Mouse (Mus musculus) forebrain, embryonic 16.5 days (tissue): ENCODE results near the gene Tacr2. TPM values are rescaled to one million over a fixed set of nuclear protein-coding genes. Genes with fewer than 3 reads are reported as not detected.

Experiments
- ATAC-seq: fragments of 200-750 bp; cut with Nextera tagmentation; 2 replicates; pipeline ENCODE4 v1.8.0; 2017; ENCODE audit warnings: mild to moderate bottlenecking, moderate library complexity
- H3K27ac ChIP-seq: fragments of 300-500 bp; sonication (generic); 2 replicates; pipeline ENCODE4 v1.5.1; 2014; ENCODE audit warnings: low read length, control low read depth
- H3K27me3 ChIP-seq: fragments of 300-500 bp; sonication (generic); replicated peaks from 2 replicates; pipeline ENCODE4 v1.6.1; 2014; ENCODE audit warnings: low read length; ENCODE audit not compliant: control insufficient read depth, insufficient read depth
- H3K36me3 ChIP-seq: fragments of 300-500 bp; sonication (generic); 2 replicates; pipeline ENCODE4 v1.6.1; 2014; ENCODE audit not compliant: control insufficient read depth, insufficient read depth
- H3K4me1 ChIP-seq: fragments of 300-500 bp; sonication (generic); replicated peaks from 2 replicates; pipeline ENCODE4 v1.6.1; 2014; ENCODE audit warnings: low read length; ENCODE audit not compliant: control insufficient read depth, insufficient read depth
- H3K4me2 ChIP-seq: fragments of 300-500 bp; sonication (generic); 2 replicates; pipeline ENCODE4 v1.6.1; 2014; ENCODE audit warnings: mild to moderate bottlenecking, low read length, control low read depth
- H3K4me3 ChIP-seq: fragments of 300-500 bp; sonication (generic); replicated peaks from 2 replicates; pipeline ENCODE4 v1.5.1; 2014; ENCODE audit warnings: mild to moderate bottlenecking, low read length, control low read depth
- H3K9ac ChIP-seq: fragments of 300-500 bp; sonication (generic); replicated peaks from 2 replicates; pipeline ENCODE4 v1.6.1; 2014; ENCODE audit warnings: low read depth, low read length, control low read depth
- H3K9me3 ChIP-seq: fragments of 300-500 bp; sonication (generic); 2 replicates; pipeline ENCODE4 v1.6.1; 2016; ENCODE audit warnings: low read length; ENCODE audit not compliant: control insufficient read depth
- WGBS: fragments of 180-500 bp; shearing (Covaris S2); extraction: QIAGEN DNeasy Blood & Tissue Kit; methylation state at CpG from one replicate; pipeline ENCODE4 v1.1.7; 2014; 5-methylcytosine and 5-hydroxymethylcytosine counted together
- polyA plus RNA-seq: library from polyadenylated mRNA; unstranded; fragments of >200 nt; fragmentation: Nextera tagmentation; extraction: Ambion mirVana; gene quantifications from 2 replicates; pipeline ENCODE4 v1.2.1, GENCODE M21; 2015

Gene Tacr2
- polyA plus RNA-seq, 1 experiment from 2014 or later = not detected

GRCm38 (mm10) chr10:62231811-62232210 lies 20.4 kb upstream of the Tacr2 start:
- ATAC-seq = no peak
- 81% methylated on average over 3 of the region's 3 CpGs for WGBS
- H3K4me1 ChIP-seq = peaks cover 10% of the 10 kb centered on the region
- no peak overlapping the region for H3K27ac ChIP-seq
- H3K36me3 ChIP-seq = no peaks in the 10 kb centered on the region
- no peaks in the 10 kb centered on the region for H3K9me3 ChIP-seq
- no peak overlapping the region for H3K4me2 ChIP-seq
- no peak overlapping the region for H3K4me3 ChIP-seq
- H3K9ac ChIP-seq = no peak overlapping the region
- H3K27me3 ChIP-seq = no peaks in the 10 kb centered on the region; the same call in 1 of the 2 replicates

GRCm38 (mm10) chr10:62236165-62236564 lies 16.1 kb upstream of the Tacr2 start:
- H3K36me3 ChIP-seq = no peaks in the 10 kb centered on the region
- no peaks in the 10 kb centered on the region; the same call in 1 of the 2 replicates for H3K27me3 ChIP-seq
- H3K9me3 ChIP-seq = no peaks in the 10 kb centered on the region
- H3K27ac ChIP-seq = no peak overlapping the region
- H3K4me3 ChIP-seq = no peak overlapping the region
- H3K4me1 ChIP-seq = 0 out of 2 replicates have a peak, but pooled peaks cover 3% of the 10 kb centered on the region
- ATAC-seq = no peak
- H3K9ac ChIP-seq = no peak overlapping the region
- WGBS = 85% methylated on average over 6 of the region's 6 CpGs
- H3K4me2 ChIP-seq = no peak overlapping the region

- Histone ChIP-seq H3K36me3 (no peaks in the 10 kb centered on the region), H3K9ac (no peak overlapping the region), H3K4me2 (no peak overlapping the region), H3K27me3 (no peaks in the 10 kb centered on the region), H3K4me3 (no peak overlapping the region), H3K27ac (no peak overlapping the region), H3K4me1 (no peaks in the 10 kb centered on the region), H3K9me3 (no peaks in the 10 kb centered on the region)
- 83% methylated on average over 10 of the region's 10 CpGs for WGBS
- no peak for ATAC-seq
Measured at GRCm38 (mm10) chr10:62237205-62237604, 15.0 kb upstream of the Tacr2 start.

- H3K4me2 ChIP-seq = no peak overlapping the region
- no peak overlapping the region for H3K9ac ChIP-seq
- no peaks in the 10 kb centered on the region for H3K4me1 ChIP-seq
- no peak overlapping the region for H3K4me3 ChIP-seq
- H3K27ac ChIP-seq = no peak overlapping the region
- WGBS = 94% methylated on average over 3 of the region's 3 CpGs
- no peaks in the 10 kb centered on the region for H3K36me3 ChIP-seq
- no peaks in the 10 kb centered on the region for H3K9me3 ChIP-seq
- no peak for ATAC-seq
- H3K27me3 ChIP-seq = no peaks in the 10 kb centered on the region
Measured at GRCm38 (mm10) chr10:62238688-62239087, 13.6 kb upstream of the Tacr2 start.

- H3K27me3 ChIP-seq = no peaks in the 10 kb centered on the region
- H3K4me3 ChIP-seq = no peak overlapping the region
- no peaks in the 10 kb centered on the region for H3K4me1 ChIP-seq
- 51% methylated on average over 6 of the region's 6 CpGs for WGBS
- H3K9ac ChIP-seq = no peak overlapping the region
- no peak overlapping the region for H3K4me2 ChIP-seq
- no peak overlapping the region for H3K27ac ChIP-seq
- no peak for ATAC-seq
- H3K9me3 ChIP-seq = no peaks in the 10 kb centered on the region
- H3K36me3 ChIP-seq = no peaks in the 10 kb centered on the region
Measured at GRCm38 (mm10) chr10:62239270-62239669, 13.0 kb upstream of the Tacr2 start.

- Histone ChIP-seq H3K4me3 (no peak overlapping the region), H3K9me3 (no peaks in the 10 kb centered on the region), H3K36me3 (no peaks in the 10 kb centered on the region), H3K9ac (no peak overlapping the region), H3K27ac (no peak overlapping the region), H3K4me1 (no peaks in the 10 kb centered on the region), H3K4me2 (no peak overlapping the region), H3K27me3 (no peaks in the 10 kb centered on the region)
- no peak for ATAC-seq
- 80% methylated on average over 10 of the region's 10 CpGs for WGBS
Measured at GRCm38 (mm10) chr10:62242358-62242757, 9.9 kb upstream of the Tacr2 start.

GRCm38 (mm10) chr10:62242896-62243295 lies 9.3 kb upstream of the Tacr2 start:
- WGBS = 48% methylated on average over 13 of the region's 13 CpGs
- H3K4me2 ChIP-seq = no peak overlapping the region
- H3K36me3 ChIP-seq = no peaks in the 10 kb centered on the region
- H3K9ac ChIP-seq = no peak overlapping the region
- ATAC-seq = no peak
- no peaks in the 10 kb centered on the region for H3K27me3 ChIP-seq
- H3K27ac ChIP-seq = no peak overlapping the region
- no peak overlapping the region for H3K4me3 ChIP-seq
- no peaks in the 10 kb centered on the region for H3K4me1 ChIP-seq
- no peaks in the 10 kb centered on the region for H3K9me3 ChIP-seq

GRCm38 (mm10) chr10:62244067-62244466 lies 8.2 kb upstream of the Tacr2 start:
- no peak for ATAC-seq
- no peak overlapping the region for H3K27ac ChIP-seq
- no peak overlapping the region for H3K9ac ChIP-seq
- 91% methylated on average over 9 of the region's 9 CpGs for WGBS
- H3K27me3 ChIP-seq = no peaks in the 10 kb centered on the region
- no peak overlapping the region for H3K4me2 ChIP-seq
- H3K4me1 ChIP-seq = no peaks in the 10 kb centered on the region
- no peaks in the 10 kb centered on the region for H3K9me3 ChIP-seq
- no peak overlapping the region for H3K4me3 ChIP-seq
- no peaks in the 10 kb centered on the region for H3K36me3 ChIP-seq

- Histone ChIP-seq H3K9me3 (no peaks in the 10 kb centered on the region), H3K27ac (no peak overlapping the region), H3K4me2 (no peak overlapping the region), H3K4me3 (no peak overlapping the region), H3K4me1 (no peaks in the 10 kb centered on the region), H3K9ac (no peak overlapping the region), H3K27me3 (no peaks in the 10 kb centered on the region), H3K36me3 (no peaks in the 10 kb centered on the region)
- ATAC-seq = no peak
- 55% methylated on average over 3 of the region's 3 CpGs for WGBS
Measured at GRCm38 (mm10) chr10:62247156-62247555, 5.1 kb upstream of the Tacr2 start.

GRCm38 (mm10) chr10:62247815-62248214 lies 4.4 kb upstream of the Tacr2 start:
- H3K27me3 ChIP-seq = no peaks in the 10 kb centered on the region
- H3K9ac ChIP-seq = no peak overlapping the region
- no peaks in the 10 kb centered on the region for H3K9me3 ChIP-seq
- WGBS = 74% methylated on average over 8 of the region's 8 CpGs
- H3K4me2 ChIP-seq = no peak overlapping the region
- no peak overlapping the region for H3K4me3 ChIP-seq
- no peak overlapping the region for H3K27ac ChIP-seq
- no peaks in the 10 kb centered on the region for H3K4me1 ChIP-seq
- no peaks in the 10 kb centered on the region for H3K36me3 ChIP-seq
- no peak for ATAC-seq
